Mouse (Mus musculus) E14TG2a.4 (cell line): ENCODE measurements around the gene Lrguk.

Source experiments
- CTCF ChIP-seq: conservative IDR thresholded peaks from 2 replicates; pipeline ENCODE4 v1.5.1; 2014; ENCODE audit warnings: low read length
- NANOG ChIP-seq: IDR thresholded peaks from 2 replicates; pipeline ENCODE4 v1.6.1; 2014; ENCODE audit warnings: borderline replicate concordance, low read length, mixed read lengths
- POU5F1 ChIP-seq: IDR thresholded peaks from 2 replicates; pipeline ENCODE4 v1.6.1; 2014; ENCODE audit warnings: low read length, borderline replicate concordance

- TF ChIP-seq CTCF (no peak), POU5F1 (no peak), NANOG (no peak)
Observed at GRCm38 (mm10) chr6:34075520-34075919, 46.3 kb downstream of the Lrguk start.
